Mouse (Mus musculus) left cerebral cortex, postnatal 4 days (tissue): ENCODE measurements at regions not wholly inside any gene's neighbourhood (a gene's known extent, or its start where the extent isn't known, plus 50 kb on each side); places are given as distances from the start of the nearest gene placed in this dataset.
"Not testable (repeated sequence)": the region's sequence is repeated elsewhere in the genome, so short reads cannot be mapped to it uniquely, and the experiment has no call there.

Source experiments
- DNase-seq: peaks from one replicate; pipeline ENCODE4 v3.0.0-alpha.2; 2022
- intact Hi-C: fragments of 180-260 bp; cut with DNase I; formaldehyde crosslinking; loops from one replicate; pipeline ENCODE4 v1.15.1; 2025

DNA sequence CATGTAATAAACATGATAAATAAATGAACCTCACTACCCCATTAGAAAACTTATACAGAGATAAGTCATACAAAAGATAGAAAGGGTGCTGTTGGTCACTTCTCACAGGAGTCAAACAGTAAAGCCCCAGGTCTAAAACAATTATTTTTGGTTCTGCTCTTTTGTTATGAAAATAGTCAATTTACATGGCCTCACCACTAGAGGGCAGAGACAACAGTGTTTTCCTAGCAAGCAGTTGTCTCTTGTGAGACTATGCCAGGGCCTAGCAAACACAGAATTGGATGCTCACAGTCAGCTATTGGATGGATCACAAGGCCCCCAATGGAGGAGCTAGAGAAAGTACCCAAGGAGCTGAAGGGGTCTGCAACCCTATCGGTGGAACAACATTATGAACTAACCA is 96.3 kb upstream of the 4930550L24Rik start:
- intact Hi-C loops = not testable (repeated sequence)
- DNase-seq = peak; percentile 1
